Mouse (Mus musculus) liver, embryonic 14.5 days (tissue): ENCODE results near the gene Slc12a4. TPM values are rescaled to one million over a fixed set of nuclear protein-coding genes. Genes with fewer than 3 reads are reported as not detected.

ENCODE experiments used
- ATAC-seq: fragments of 200-750 bp; cut with Nextera tagmentation; 2 replicates; pipeline ENCODE4 v1.8.0; 2017; ENCODE audit warnings: moderate number of reproducible peaks, mild to moderate bottlenecking, moderate library complexity; ENCODE audit not compliant: insufficient read depth
- DNase-seq, 3 experiments: peaks; one replicate each; pipeline ENCODE4 v3.0.0-alpha.2; 2012 to 2013; ENCODE audit warnings: low read depth in 3 of 3, low spot score in 3 of 3
- H3K27ac ChIP-seq: fragments of 300-500 bp; sonication (generic); 2 replicates; pipeline ENCODE4 v1.5.1; 2014; ENCODE audit warnings: moderate library complexity, mild to moderate bottlenecking, control low read depth, inconsistent platforms
- H3K27me3 ChIP-seq: fragments of 300-500 bp; sonication (generic); 2 replicates; pipeline ENCODE4 v1.6.1; 2014; ENCODE audit warnings: mild to moderate bottlenecking, low read length, moderate library complexity; ENCODE audit not compliant: control insufficient read depth, insufficient read depth
- H3K36me3 ChIP-seq: fragments of 300-500 bp; sonication (generic); replicated peaks from 2 replicates; pipeline ENCODE4 v1.6.1; 2014; ENCODE audit warnings: low read depth; ENCODE audit not compliant: control insufficient read depth, insufficient read depth
- H3K4me1 ChIP-seq, 2 experiments: fragments of 200-500 bp in 1 of 2; fragments of 300-500 bp in 1 of 2; sonication (generic) in 1 of 2; replicated peaks; 2 replicates each; pipeline ENCODE4 v1.6.1; 2012 to 2014; ENCODE audit warnings: antibody characterized with exemption in 1 of 2, inconsistent platforms in 1 of 2, low read length in 1 of 2; ENCODE audit not compliant: control insufficient read depth in 2 of 2, insufficient read depth in 2 of 2
- H3K4me2 ChIP-seq: fragments of 300-500 bp; sonication (generic); 2 replicates; pipeline ENCODE4 v1.6.1; 2014; ENCODE audit warnings: low read depth, mild to moderate bottlenecking, control low read depth, moderate library complexity
- H3K4me3 ChIP-seq, 2 experiments: fragments of 200-500 bp in 1 of 2; fragments of 300-500 bp in 1 of 2; sonication (generic) in 1 of 2; 2 replicates each; pipeline ENCODE4 v1.5.1; 2012 to 2014; ENCODE audit warnings: low read depth in 2 of 2, low read length in 2 of 2, mild to moderate bottlenecking in 2 of 2, control low read depth in 1 of 2, inconsistent platforms in 1 of 2, moderate library complexity in 1 of 2; ENCODE audit not compliant: insufficient read depth in 1 of 2
- H3K9ac ChIP-seq: fragments of 300-500 bp; sonication (generic); replicated peaks from 2 replicates; pipeline ENCODE4 v1.6.1; 2014; ENCODE audit warnings: mild to moderate bottlenecking, control low read depth, moderate library complexity
- H3K9me3 ChIP-seq: fragments of 300-500 bp; sonication (generic); 2 replicates; pipeline ENCODE4 v1.6.1; 2016; ENCODE audit warnings: low read length, mixed read lengths; ENCODE audit not compliant: control insufficient read depth
- CTCF ChIP-seq: IDR thresholded peaks from 2 replicates; pipeline ENCODE4 v1.5.1; 2016; ENCODE audit warnings: antibody characterized with exemption, low read depth, control low read depth
- EP300 ChIP-seq: IDR thresholded peaks from 2 replicates; pipeline ENCODE4 v1.6.1; 2016; ENCODE audit warnings: antibody characterized with exemption, low read depth
- WGBS: fragments of 180-500 bp; shearing (Covaris S2); extraction: QIAGEN DNeasy Blood & Tissue Kit; methylation state at CpG from one replicate; pipeline ENCODE4 v1.1.7; 2014; ENCODE audit not compliant: insufficient replicate concordance; 5-methylcytosine and 5-hydroxymethylcytosine counted together
- polyA plus RNA-seq, 2 experiments: library from polyadenylated mRNA; depleted of rRNA in 1 of 2; stranded (reverse) in 1 of 2; unstranded in 1 of 2; fragments of >200 nt; fragmentation: Nextera tagmentation in 1 of 2; extraction: Ambion mirVana in 1 of 2; gene quantifications; 2 replicates each; pipeline versions ENCODE4 v1.2.1 to v1.2.3; 2012 to 2014

The Slc12a4 gene
- polyA plus RNA-seq, 2 experiments = 6.9 to 11.1 TPM

DNA sequence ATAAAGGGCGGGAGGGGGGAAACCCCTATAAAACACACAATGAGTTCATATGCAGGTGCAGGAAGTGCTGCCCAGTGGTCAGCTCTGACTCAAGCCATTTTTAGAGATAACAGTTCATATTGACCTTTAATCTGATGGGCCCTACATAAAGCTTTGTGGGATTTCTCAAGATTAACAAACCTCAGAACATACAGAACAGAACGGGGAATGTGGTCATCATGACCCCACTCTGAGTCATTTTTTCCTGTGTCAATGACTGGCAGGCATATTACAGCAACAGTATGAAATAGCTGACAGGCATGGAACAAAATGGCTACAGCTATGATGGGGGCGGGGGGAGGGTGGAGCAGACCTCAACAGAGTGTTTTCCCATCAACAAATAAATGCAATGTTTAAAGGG is 41.2 kb upstream of the Slc12a4 start:
- no peak overlapping the region for H3K9ac ChIP-seq
- H3K4me2 ChIP-seq = no peak overlapping the region
- no peak for TF ChIP-seq EP300
- no peak for TF ChIP-seq CTCF
- DNase-seq (no peak), ATAC-seq (no peak)
- peaks cover 10 to 13% of the 10 kb centered on the region in 2 experiments for H3K4me1 ChIP-seq
- no peaks in the 10 kb centered on the region; the same call in 1 of the 2 replicates for H3K27me3 ChIP-seq
- H3K36me3 ChIP-seq = no peaks in the 10 kb centered on the region
- WGBS = 45% methylated on average over 3 of the region's 3 CpGs
- no peak overlapping the region for H3K27ac ChIP-seq
- H3K9me3 ChIP-seq = no peaks in the 10 kb centered on the region
- H3K4me3 ChIP-seq = no peak overlapping the region

DNA sequence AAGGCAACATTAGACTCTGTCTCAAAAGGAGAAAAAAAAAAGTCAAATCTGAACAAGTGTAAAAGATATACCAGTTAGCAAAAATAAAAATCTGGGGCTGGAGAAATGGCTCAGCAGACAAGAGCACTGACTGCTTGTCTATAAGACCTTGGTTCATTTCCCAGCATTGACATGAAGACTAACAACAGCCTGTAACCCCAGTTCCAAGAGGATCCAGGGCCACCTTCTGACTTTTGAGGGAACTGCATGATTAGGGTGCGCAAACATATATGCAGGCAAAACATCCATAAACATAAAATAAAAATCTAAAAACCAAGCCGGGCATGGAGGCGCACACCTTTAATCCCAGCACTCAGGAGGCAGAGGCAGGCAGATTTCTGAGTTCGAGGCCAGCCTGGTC is 40.5 kb upstream of the Slc12a4 start:
- Histone ChIP-seq H3K4me3 (no peak overlapping the region), H3K4me2 (no peak overlapping the region), H3K27ac (no peak overlapping the region), H3K36me3 (no peaks in the 10 kb centered on the region), H3K27me3 (no peaks in the 10 kb centered on the region; the same call in 1 of the 2 replicates), H3K9ac (no peak overlapping the region), H3K9me3 (no peaks in the 10 kb centered on the region), H3K4me1 (peaks cover 8 to 10% of the 10 kb centered on the region in 2 experiments; a peak in 3 of 4 replicates)
- WGBS = 74% methylated on average over 4 of the region's 4 CpGs
- DNase-seq (no peak), ATAC-seq (no peak)
- TF ChIP-seq EP300 (no peak), CTCF (peak; percentile 37; the same call in 1 of the 2 replicates)

DNA sequence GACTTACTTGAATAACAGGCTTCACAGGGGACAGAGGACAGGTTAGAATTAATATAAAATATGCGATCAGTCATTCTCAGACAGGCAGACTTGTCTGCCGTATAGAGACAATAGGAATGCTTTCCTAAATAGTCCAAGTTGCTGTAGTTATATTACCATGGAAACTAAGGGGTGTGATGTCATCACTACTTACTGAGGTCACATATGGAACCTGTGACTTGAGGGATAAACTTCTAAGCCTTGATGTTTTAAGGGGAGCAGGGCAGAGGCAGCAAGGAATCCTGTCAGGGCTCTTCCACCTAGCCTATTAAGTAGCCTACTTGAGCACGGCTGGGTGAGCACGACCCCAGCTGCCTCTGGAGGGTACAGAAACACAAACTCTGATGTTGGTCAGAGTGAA is 40.0 kb upstream of the Slc12a4 start, which contains the start of gene Dpep2nb:
Gene Dpep2nb, minus strand, starts transcription at position 101 of the 400 bp plus-strand sequence.
- DNase-seq (no peak), ATAC-seq (no peak)
- Histone ChIP-seq H3K9me3 (no peaks in the 10 kb centered on the region), H3K27me3 (no peaks in the 10 kb centered on the region; the same call in 1 of the 2 replicates), H3K4me1 (peaks cover 8 to 10% of the 10 kb centered on the region in 2 experiments; a peak in 3 of 4 replicates), H3K9ac (no peak within 1 kb of the TSS), H3K4me2 (no peak within 1 kb of the TSS), H3K4me3 (no peak within 1 kb of the TSS), H3K36me3 (no peaks in the 10 kb centered on the region), H3K27ac (no peak within 1 kb of the TSS)
- 75% methylated on average over 4 of the region's 4 CpGs for WGBS
- TF ChIP-seq CTCF (no peak), EP300 (no peak)

DNA sequence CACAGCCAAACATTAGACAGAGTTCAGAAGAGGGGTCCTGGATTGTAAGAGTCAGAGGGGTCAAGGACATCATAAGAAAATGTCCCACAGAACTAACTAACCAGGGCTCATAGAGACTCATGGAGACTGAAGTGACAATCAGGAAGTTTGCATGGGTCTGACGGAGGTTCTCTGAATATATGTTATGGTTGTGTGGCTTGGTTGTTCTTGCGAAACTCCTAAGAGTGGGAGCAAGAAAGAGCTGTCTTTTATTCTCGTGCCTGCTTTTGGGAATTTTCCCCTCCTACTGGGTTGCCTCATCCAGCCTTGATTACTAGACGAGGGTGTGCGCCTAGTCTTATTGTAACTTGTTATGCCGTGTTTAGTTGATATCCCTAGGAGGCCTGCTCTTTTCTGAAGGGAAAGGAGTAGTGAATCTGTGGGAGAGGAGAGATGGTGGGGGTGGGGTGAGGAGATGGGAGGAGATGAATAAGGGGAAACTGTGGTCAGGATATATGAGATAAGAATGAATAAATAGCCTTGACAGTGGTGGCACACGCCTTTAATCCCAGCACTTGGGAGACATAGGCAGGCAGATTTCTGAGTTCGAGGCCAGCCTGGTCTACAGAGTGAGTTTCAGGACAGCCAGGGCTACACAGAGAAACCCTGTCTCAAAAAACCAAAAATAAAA is 38.8 kb upstream of the Slc12a4 start:
- Histone ChIP-seq H3K27me3 (no peaks in the 10 kb centered on the region; the same call in 1 of the 2 replicates), H3K27ac (no peak overlapping the region), H3K9ac (no peak overlapping the region), H3K4me2 (no peak overlapping the region), H3K9me3 (no peaks in the 10 kb centered on the region), H3K4me3 (no peak overlapping the region), H3K4me1 (peaks cover 0 to 1% of the 10 kb centered on the region in 2 experiments; a peak in 1 of 4 replicates), H3K36me3 (no peaks in the 10 kb centered on the region)
- DNase-seq (no peak), ATAC-seq (no peak)
- TF ChIP-seq EP300 (no peak), CTCF (no peak)
- WGBS = 40% methylated on average over 8 of the region's 8 CpGs

DNA sequence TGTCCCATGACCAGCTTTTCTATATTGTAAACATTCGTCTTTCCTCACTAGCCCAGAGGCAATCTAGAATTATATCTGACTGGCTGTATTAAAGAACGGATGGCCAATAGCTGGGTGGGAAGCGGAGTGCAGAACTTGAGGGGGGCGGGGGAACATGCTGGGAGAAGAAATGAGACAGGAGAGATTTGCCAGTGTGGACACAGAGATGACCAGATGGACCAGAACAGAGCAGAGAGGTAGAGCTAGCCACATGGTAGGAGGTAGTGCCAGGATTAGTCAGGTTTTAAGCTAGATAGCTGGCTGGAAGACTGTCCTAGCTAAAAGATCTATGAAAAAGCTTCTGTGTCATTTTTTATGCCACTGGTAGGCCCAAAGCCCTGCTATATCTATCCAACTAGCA is 36.0 kb upstream of the Slc12a4 start:
- Histone ChIP-seq H3K4me3 (no peak overlapping the region), H3K27ac (no peak overlapping the region), H3K4me1 (peaks cover 0 to 5% of the 10 kb centered on the region in 2 experiments; a peak in 2 of 4 replicates), H3K36me3 (no peaks in the 10 kb centered on the region), H3K27me3 (no peaks in the 10 kb centered on the region; the same call in 1 of the 2 replicates), H3K9ac (no peak overlapping the region), H3K4me2 (no peak overlapping the region), H3K9me3 (no peaks in the 10 kb centered on the region)
- DNase-seq (no peak), ATAC-seq (no peak)
- WGBS = 67% methylated on average over 4 of the region's 4 CpGs
- TF ChIP-seq EP300 = no peak
- no peak for TF ChIP-seq CTCF
